Mouse (Mus musculus) heart, embryonic 16.5 days (tissue): Measurements from ENCODE around the gene Mnd1. TPM values are rescaled to one million over a fixed set of nuclear protein-coding genes. Genes with fewer than 3 reads are reported as not detected.
A peak's percentile ranks its signal among the peaks of the same experiment; 100 is the strongest.

Source experiments
- ATAC-seq: fragments of 200-750 bp; cut with Nextera tagmentation; replicated peaks from 2 replicates; pipeline ENCODE4 v1.8.0; 2017; ENCODE audit warnings: moderate number of reproducible peaks; ENCODE audit not compliant: insufficient read depth, low FRiP score; ENCODE audit errors: extremely low read depth
- H3K27ac ChIP-seq: fragments of 300-500 bp; sonication (generic); 2 replicates; pipeline ENCODE4 v1.5.1; 2014; ENCODE audit warnings: mild to moderate bottlenecking, low read length, control low read depth, moderate library complexity
- H3K27me3 ChIP-seq: fragments of 300-500 bp; sonication (generic); 2 replicates; pipeline ENCODE4 v1.6.1; 2014; ENCODE audit warnings: low read length, mixed read lengths; ENCODE audit not compliant: control insufficient read depth, insufficient read depth
- H3K36me3 ChIP-seq: fragments of 300-500 bp; sonication (generic); 2 replicates; pipeline ENCODE4 v1.6.1; 2014; ENCODE audit not compliant: control insufficient read depth, insufficient read depth
- H3K4me1 ChIP-seq: fragments of 300-500 bp; sonication (generic); 2 replicates; pipeline ENCODE4 v1.6.1; 2014; ENCODE audit warnings: low read length, mixed read lengths; ENCODE audit not compliant: control insufficient read depth, insufficient read depth
- H3K4me2 ChIP-seq: fragments of 300-500 bp; sonication (generic); 2 replicates; pipeline ENCODE4 v1.6.1; 2014; ENCODE audit warnings: low read depth, mild to moderate bottlenecking, control low read depth, low read length
- H3K4me3 ChIP-seq: fragments of 300-500 bp; sonication (generic); 2 replicates; pipeline ENCODE4 v1.5.1; 2014; ENCODE audit warnings: mild to moderate bottlenecking, control low read depth, low read length
- H3K9ac ChIP-seq: fragments of 300-500 bp; sonication (generic); 2 replicates; pipeline ENCODE4 v1.6.1; 2014; ENCODE audit warnings: low read length, control low read depth
- H3K9me3 ChIP-seq: fragments of 300-500 bp; sonication (generic); replicated peaks from 2 replicates; pipeline ENCODE4 v1.6.1; 2016; ENCODE audit warnings: low read length; ENCODE audit not compliant: control insufficient read depth
- WGBS: fragments of 180-500 bp; shearing (Covaris S2); extraction: QIAGEN DNeasy Blood & Tissue Kit; methylation state at CpG from one replicate; pipeline ENCODE4 v1.1.7; 2014; 5-methylcytosine and 5-hydroxymethylcytosine counted together
- polyA plus RNA-seq: library from polyadenylated mRNA; unstranded; fragments of >200 nt; fragmentation: Nextera tagmentation; extraction: Ambion mirVana; gene quantifications from 2 replicates; pipeline ENCODE4 v1.2.1, GENCODE M21; 2015

Mnd1 gene
- polyA plus RNA-seq, 1 experiment from 2014 or later = 10.6 TPM

GRCm38 (mm10) chr3:84090982-84091381, 64.6 kb downstream of the Mnd1 start:
- 30% methylated on average over 2 of the region's 2 CpGs for WGBS
- Histone ChIP-seq H3K9me3 (no peaks in the 10 kb centered on the region), H3K27ac (no peak overlapping the region), H3K36me3 (no peaks in the 10 kb centered on the region), H3K9ac (no peak overlapping the region), H3K27me3 (no peaks in the 10 kb centered on the region), H3K4me3 (no peak overlapping the region), H3K4me2 (no peak overlapping the region), H3K4me1 (no peaks in the 10 kb centered on the region)
- ATAC-seq = no peak

GRCm38 (mm10) chr3:84086921-84087320, 68.7 kb downstream of the Mnd1 start:
- 86% methylated on average over 2 of the region's 2 CpGs for WGBS
- ATAC-seq = no peak

GRCm38 (mm10) chr3:84086337-84086736, 69.2 kb downstream of the Mnd1 start:
- no peak for ATAC-seq

More at GRCm38 (mm10) chr3:84086921-84087320, 68.7 kb downstream of the Mnd1 start:
- H3K9me3 ChIP-seq = peaks cover 3% of the 10 kb centered on the region
- peaks cover 2% of the 10 kb centered on the region; the same call in 1 of the 2 replicates for H3K36me3 ChIP-seq
- H3K27ac ChIP-seq = no peak overlapping the region
- H3K4me3 ChIP-seq = no peak overlapping the region
- no peaks in the 10 kb centered on the region for H3K27me3 ChIP-seq
- no peak overlapping the region for H3K4me2 ChIP-seq
- H3K4me1 ChIP-seq = peaks cover 3% of the 10 kb centered on the region
- no peak overlapping the region for H3K9ac ChIP-seq

GRCm38 (mm10) chr3:84085429-84085828, 70.2 kb downstream of the Mnd1 start:
- 0 out of 2 replicates have a peak, but pooled peaks have one; percentile 60 for ATAC-seq
- WGBS = 24% methylated on average over 9 of the region's 9 CpGs
- H3K27me3 ChIP-seq = no peaks in the 10 kb centered on the region
- H3K36me3 ChIP-seq = peaks cover 4% of the 10 kb centered on the region; the same call in 1 of the 2 replicates
- H3K4me1 ChIP-seq = peaks cover 3% of the 10 kb centered on the region
- H3K4me2 ChIP-seq = no peak overlapping the region
- H3K9ac ChIP-seq = no peak overlapping the region
- H3K27ac ChIP-seq = 0 out of 2 replicates have a peak overlapping the region, but pooled peaks have one; percentile 35
- no peak overlapping the region for H3K4me3 ChIP-seq
- peaks cover 5% of the 10 kb centered on the region for H3K9me3 ChIP-seq

More at GRCm38 (mm10) chr3:84086337-84086736, 69.2 kb downstream of the Mnd1 start:
- no peaks in the 10 kb centered on the region for H3K27me3 ChIP-seq
- peaks cover 3% of the 10 kb centered on the region for H3K4me1 ChIP-seq
- WGBS = 87% methylated on average over 7 of the region's 7 CpGs
- no peak overlapping the region for H3K4me3 ChIP-seq
- no peak overlapping the region for H3K4me2 ChIP-seq
- peaks cover 5% of the 10 kb centered on the region for H3K9me3 ChIP-seq
- H3K9ac ChIP-seq = no peak overlapping the region
- peaks cover 4% of the 10 kb centered on the region; the same call in 1 of the 2 replicates for H3K36me3 ChIP-seq
- no peak overlapping the region for H3K27ac ChIP-seq

GRCm38 (mm10) chr3:84081208-84081722, 74.3 kb downstream of the Mnd1 start:
- H3K9ac ChIP-seq = no peak overlapping the region
- 78% methylated on average over 4 of the region's 4 CpGs for WGBS
- no peak overlapping the region for H3K4me2 ChIP-seq
- H3K36me3 ChIP-seq = peaks cover 4% of the 10 kb centered on the region; the same call in 1 of the 2 replicates
- H3K4me1 ChIP-seq = peaks cover 11% of the 10 kb centered on the region
- peaks cover 8% of the 10 kb centered on the region for H3K9me3 ChIP-seq
- H3K4me3 ChIP-seq = no peak overlapping the region
- no peaks in the 10 kb centered on the region for H3K27me3 ChIP-seq
- no peak overlapping the region for H3K27ac ChIP-seq
- ATAC-seq = no peak

GRCm38 (mm10) chr3:84080074-84080473, 75.5 kb downstream of the Mnd1 start:
- Histone ChIP-seq H3K36me3 (peaks cover 4% of the 10 kb centered on the region; the same call in 1 of the 2 replicates), H3K9ac (no peak overlapping the region), H3K27ac (no peak overlapping the region), H3K27me3 (no peaks in the 10 kb centered on the region), H3K4me2 (no peak overlapping the region), H3K4me3 (no peak overlapping the region), H3K4me1 (peaks cover 10% of the 10 kb centered on the region), H3K9me3 (peaks cover 8% of the 10 kb centered on the region)
- 70% methylated on average over 7 of the region's 7 CpGs for WGBS
- ATAC-seq = no peak

GRCm38 (mm10) chr3:84077505-84077904, 78.1 kb downstream of the Mnd1 start:
- Histone ChIP-seq H3K9me3 (peaks cover 8% of the 10 kb centered on the region), H3K4me1 (peaks cover 8% of the 10 kb centered on the region; the same call in 1 of the 2 replicates), H3K4me2 (no peak overlapping the region), H3K27ac (peak overlapping the region; percentile 25), H3K36me3 (peaks cover 4% of the 10 kb centered on the region; the same call in 1 of the 2 replicates), H3K27me3 (no peaks in the 10 kb centered on the region), H3K9ac (no peak overlapping the region), H3K4me3 (no peak overlapping the region)
- 50% methylated on average over 4 of the region's 4 CpGs for WGBS
- ATAC-seq = peak; percentile 72

- Histone ChIP-seq H3K36me3 (no peaks in the 10 kb centered on the region), H3K4me2 (no peak overlapping the region), H3K4me1 (peaks cover 8% of the 10 kb centered on the region; the same call in 1 of the 2 replicates), H3K4me3 (no peak overlapping the region), H3K27me3 (no peaks in the 10 kb centered on the region), H3K9ac (no peak overlapping the region), H3K9me3 (0 out of 2 replicates have a peak, but pooled peaks cover 3% of the 10 kb centered on the region), H3K27ac (0 out of 2 replicates have a peak overlapping the region, but pooled peaks have one; percentile 46)
- ATAC-seq = no peak
- 72% methylated on average over 13 of the region's 13 CpGs for WGBS
Measured at GRCm38 (mm10) chr3:84076543-84077332, 78.8 kb downstream of the Mnd1 start.

- Histone ChIP-seq H3K9ac (no peak overlapping the region), H3K27ac (no peak overlapping the region), H3K27me3 (no peaks in the 10 kb centered on the region), H3K36me3 (no peaks in the 10 kb centered on the region), H3K4me2 (no peak overlapping the region), H3K9me3 (0 out of 2 replicates have a peak, but pooled peaks cover 3% of the 10 kb centered on the region), H3K4me1 (peaks cover 8% of the 10 kb centered on the region; the same call in 1 of the 2 replicates), H3K4me3 (no peak overlapping the region)
- no peak for ATAC-seq
- 60% methylated on average over 4 of the region's 4 CpGs for WGBS
Measured at GRCm38 (mm10) chr3:84075516-84075915, 80.1 kb downstream of the Mnd1 start.
